In the genomic region with DNA sequence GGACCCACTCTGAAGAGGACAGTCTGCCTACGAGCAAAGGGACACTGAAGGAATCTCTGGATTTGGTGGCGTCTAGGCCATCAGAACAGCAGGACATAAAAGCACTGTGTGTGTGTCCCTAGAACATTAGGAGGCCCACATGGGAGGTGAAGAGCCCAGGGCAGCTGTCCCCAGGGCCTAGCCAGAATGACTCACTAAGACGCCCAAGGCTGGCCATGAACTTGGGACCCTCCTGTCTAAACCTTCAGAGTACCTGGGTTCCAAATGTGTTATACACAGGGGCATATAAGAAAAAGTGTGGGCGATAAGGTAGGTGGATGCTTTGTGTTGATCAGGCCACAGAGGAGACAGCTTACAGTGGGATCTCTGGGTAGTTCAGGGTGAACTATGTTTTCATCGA, we compare ENCODE assay signal across 34 mouse cellular contexts. TPM values are rescaled to one million over a fixed set of nuclear protein-coding genes. Genes with fewer than 3 reads are reported as not detected.
"Had no signal": no experiment of that assay in that cellular context is flagged by ENCODE, and none has a peak within 500 bp of the region (broad histone marks: within the 10 kb centered on the region; RNA-seq: fewer than 3 reads in every experiment).

No protein-coding gene starts in this region.

- H3K4me3 ChIP-seq: gastrocnemius, adult 2 months; heart, embryonic 13.5 days; heart, embryonic 15.5 days; hindbrain, embryonic 10.5 days; hindbrain, embryonic 12.5 days; layer of hippocampus, adult 2 months; left cerebral cortex, adult 2 months; limb, embryonic 10.5 days; limb, embryonic 12.5 days; liver, embryonic 13.5 days had no signal

- H3K9ac ChIP-seq: heart, embryonic 13.5 days; heart, embryonic 15.5 days; hindbrain, embryonic 12.5 days; hindbrain, embryonic 14.5 days; limb, embryonic 12.5 days; liver, embryonic 13.5 days had no signal

- H3K4me2 ChIP-seq: heart, embryonic 11.5 days; heart, embryonic 13.5 days; heart, embryonic 15.5 days; hindbrain, embryonic 12.5 days; hindbrain, embryonic 14.5 days; limb, embryonic 12.5 days; liver, embryonic 11.5 days; liver, embryonic 13.5 days had no signal

- DNase-seq: gastrocnemius, postnatal 10 days; gastrocnemius, postnatal 25 days; heart, adult 18-20 months; heart, postnatal 14 days; heart, postnatal 4 days; kidney, adult 11 months; kidney, adult 2 months; kidney, adult 9 months; kidney, postnatal 10 days; kidney, postnatal 4 days; liver; liver, embryonic 13.5 days had no signal

- H3K27ac ChIP-seq: gastrocnemius, adult 2 months; heart, embryonic 13.5 days; heart, embryonic 15.5 days; hindbrain, embryonic 10.5 days; hindbrain, embryonic 12.5 days; hindbrain, embryonic 14.5 days; layer of hippocampus, adult 2 months; left cerebral cortex, adult 2 months; limb, embryonic 10.5 days; limb, embryonic 12.5 days; liver, embryonic 13.5 days had no signal

- H3K4me1 ChIP-seq: hindbrain, embryonic 12.5 days; limb, embryonic 10.5 days; limb, embryonic 12.5 days had no signal

- H3K36me3 ChIP-seq: heart, embryonic 13.5 days; heart, embryonic 15.5 days; hindbrain, embryonic 10.5 days; hindbrain, embryonic 12.5 days; limb, embryonic 10.5 days; limb, embryonic 12.5 days; liver, embryonic 13.5 days had no signal

- H3K27me3 ChIP-seq: heart, embryonic 13.5 days; heart, embryonic 15.5 days; hindbrain, embryonic 12.5 days; limb, embryonic 12.5 days had no signal

- ATAC-seq: hindbrain, embryonic 16.5 days; inflammation-experienced regulatory T-cells, adult 6 months had no signal

- H3K9me3 ChIP-seq: heart, embryonic 13.5 days; heart, embryonic 15.5 days; hindbrain, embryonic 10.5 days; hindbrain, embryonic 12.5 days; limb, embryonic 10.5 days; liver, embryonic 13.5 days had no signal

RNA-seq across cellular contexts. Expression of gene Ctrb1, which starts 9.9 kb away (rescaled TPM):
- total RNA-seq: gastrocnemius, adult 2 months; gastrocnemius, postnatal 10 days; gastrocnemius, postnatal 25 days; granulocyte monocyte progenitor cell, adult 5-6 weeks; heart, adult 18-20 months; heart, adult 8-10 months; heart, postnatal 14 days; heart, postnatal 4 days; layer of hippocampus, adult 2 months; layer of hippocampus, postnatal 10 days; layer of hippocampus, postnatal 25 days; left cerebral cortex, adult 2 months; left cerebral cortex, postnatal 14 days; left cerebral cortex, postnatal 36 days had no signal
- polyA plus RNA-seq: heart, embryonic 11.5 days; heart, embryonic 13.5 days; heart, postnatal 0 days; hindbrain, embryonic 10.5 days; hindbrain, embryonic 12.5 days; hindbrain, embryonic 14.5 days; hindbrain, embryonic 16.5 days; inflammation-experienced regulatory T-cells, adult 6 months; kidney, embryonic 16.5 days; limb, embryonic 10.5 days; limb, embryonic 12.5 days; liver, embryonic 11.5 days had no signal

RNA-seq across cellular contexts. Expression of gene Bcar1, which starts 42.9 kb away (rescaled TPM):
- total RNA-seq: granulocyte monocyte progenitor cell, adult 5-6 weeks had no signal
